Mouse (Mus musculus) heart, postnatal 0 days (tissue): ENCODE measurements around the gene Tmem265. TPM values are rescaled to one million over a fixed set of nuclear protein-coding genes. Genes with fewer than 3 reads are reported as not detected.

Source experiments
- ATAC-seq: fragments of 200-750 bp; cut with Nextera tagmentation; 2 replicates; pipeline ENCODE4 v1.8.0; 2017; ENCODE audit warnings: low read depth, moderate number of reproducible peaks, moderate library complexity; ENCODE audit not compliant: insufficient read depth
- DNase-seq: peaks from one replicate; pipeline ENCODE4 v3.0.0-alpha.2; 2016; ENCODE audit warnings: low spot score
- H3K27ac ChIP-seq: fragments of 300-500 bp; sonication (generic); 2 replicates; pipeline ENCODE4 v1.5.1; 2014; ENCODE audit warnings: low read depth, mild to moderate bottlenecking
- H3K27me3 ChIP-seq: fragments of 300-500 bp; sonication (generic); 2 replicates; pipeline ENCODE4 v1.6.1; 2014; ENCODE audit warnings: low read length, mixed read lengths; ENCODE audit not compliant: control insufficient read depth, insufficient read depth
- H3K36me3 ChIP-seq: fragments of 300-500 bp; sonication (generic); replicated peaks from 2 replicates; pipeline ENCODE4 v1.6.1; 2014; ENCODE audit warnings: low read length, mixed read lengths; ENCODE audit not compliant: control insufficient read depth, insufficient read depth
- H3K4me1 ChIP-seq: fragments of 300-500 bp; sonication (generic); 2 replicates; pipeline ENCODE4 v1.6.1; 2014; ENCODE audit warnings: antibody characterized with exemption; ENCODE audit not compliant: control insufficient read depth, insufficient read depth
- H3K4me2 ChIP-seq: fragments of 300-500 bp; sonication (generic); 2 replicates; pipeline ENCODE4 v1.6.1; 2014; ENCODE audit warnings: low read depth, mild to moderate bottlenecking, low read length, moderate library complexity
- H3K4me3 ChIP-seq: fragments of 300-500 bp; sonication (generic); 2 replicates; pipeline ENCODE4 v1.5.1; 2014; ENCODE audit warnings: low read depth, low read length
- H3K9ac ChIP-seq: fragments of 300-500 bp; sonication (generic); replicated peaks from 2 replicates; pipeline ENCODE4 v1.6.1; 2014; ENCODE audit warnings: low read depth, low read length, mixed read lengths
- H3K9me3 ChIP-seq: fragments of 300-500 bp; sonication (generic); replicated peaks from 2 replicates; pipeline ENCODE4 v1.6.1; 2016; ENCODE audit warnings: low read length; ENCODE audit not compliant: control insufficient read depth
- CTCF ChIP-seq: IDR thresholded peaks from 2 replicates; pipeline ENCODE4 v1.5.1; 2016; ENCODE audit warnings: antibody characterized with exemption, control low read depth, low read depth
- EP300 ChIP-seq: IDR thresholded peaks from 2 replicates; pipeline ENCODE4 v1.6.1; 2016; ENCODE audit warnings: antibody characterized with exemption, low read depth
- WGBS: fragments of 180-500 bp; shearing (Covaris S2); extraction: QIAGEN DNeasy Blood & Tissue Kit; methylation state at CpG from one replicate; pipeline ENCODE4 v1.1.7; 2014; 5-methylcytosine and 5-hydroxymethylcytosine counted together
- polyA plus RNA-seq: library from polyadenylated mRNA; unstranded; fragments of >200 nt; fragmentation: Nextera tagmentation; extraction: Ambion mirVana; gene quantifications from 2 replicates; pipeline ENCODE4 v1.2.1, GENCODE M21; 2015
- total RNA-seq: library from RNA; depleted of rRNA; stranded (reverse); fragments of >200 nt; gene quantifications from 2 replicates; pipeline ENCODE4 v1.2.3, GENCODE M21; 2014; ENCODE audit warnings: low replicate concordance; rRNA removed

The Tmem265 gene
- total RNA-seq = not detected in 2 replicates
- polyA plus RNA-seq = 2.6 and 3.3 TPM in 2 replicates

- 88% methylated on average over 5 of the region's 5 CpGs for WGBS
These were observed at the start of gene Tmem265 for GRCm38 (mm10) chr7:127561340-127561858. TSS of gene Tmem265 (plus strand) at chr7:127561390.

GRCm38 (mm10) chr7:127511808-127512230 is 49.4 kb upstream of the Tmem265 start, which contains the start of gene Srcap:
TSS of gene Srcap (plus strand) at chr7:127511983.
- DNase-seq (peak; percentile 99), ATAC-seq (peak; percentile 97)
- H3K27ac ChIP-seq = peak within 1 kb of the TSS; percentile 98

More at GRCm38 (mm10) chr7:127561340-127561858, at the start of gene Tmem265:
- ATAC-seq = no peak
- H3K4me1 ChIP-seq = 0 out of 2 replicates have a peak, but pooled peaks cover 9% of the 10 kb centered on the region
- H3K4me3 ChIP-seq = no peak within 1 kb of the TSS
- H3K9ac ChIP-seq = no peak within 1 kb of the TSS
- H3K36me3 ChIP-seq = peaks cover 64% of the 10 kb centered on the region
- no peak for TF ChIP-seq EP300
- no peak for TF ChIP-seq CTCF
- H3K27ac ChIP-seq = no peak within 1 kb of the TSS
- no peaks in the 10 kb centered on the region for H3K27me3 ChIP-seq
- no peak for DNase-seq
- H3K4me2 ChIP-seq = no peak within 1 kb of the TSS
- no peaks in the 10 kb centered on the region for H3K9me3 ChIP-seq

GRCm38 (mm10) chr7:127512231-127513015 is 48.8 kb upstream of the Tmem265 start:
- H3K9ac ChIP-seq = peak overlapping the region; percentile 70
- H3K9me3 ChIP-seq = no peaks in the 10 kb centered on the region
- 1% methylated on average over 68 of the region's 93 CpGs for WGBS
- H3K4me2 ChIP-seq = peak overlapping the region; percentile 64
- peak; percentile 88 for ATAC-seq
- peak overlapping the region; percentile 72 for H3K4me3 ChIP-seq
- TF ChIP-seq EP300 (no peak; the same call in 1 of the 2 replicates), CTCF (no peak)
- peaks cover 19% of the 10 kb centered on the region for H3K36me3 ChIP-seq
- peak; percentile 91 for DNase-seq
- peak overlapping the region; percentile 98 for H3K27ac ChIP-seq
- H3K27me3 ChIP-seq = no peaks in the 10 kb centered on the region
- peaks cover 12% of the 10 kb centered on the region for H3K4me1 ChIP-seq

More at GRCm38 (mm10) chr7:127511808-127512230, 49.4 kb upstream of the Tmem265 start, which contains the start of gene Srcap:
- H3K36me3 ChIP-seq = peaks cover 13% of the 10 kb centered on the region
- peak within 1 kb of the TSS; percentile 72 for H3K4me3 ChIP-seq
- peak within 1 kb of the TSS; percentile 64 for H3K4me2 ChIP-seq
- H3K4me1 ChIP-seq = peaks cover 12% of the 10 kb centered on the region
- WGBS = 2% methylated on average over 34 of the region's 37 CpGs
- no peaks in the 10 kb centered on the region for H3K27me3 ChIP-seq
- H3K9me3 ChIP-seq = no peaks in the 10 kb centered on the region
- peak within 1 kb of the TSS; percentile 70 for H3K9ac ChIP-seq
- TF ChIP-seq EP300 (peak; percentile 98), CTCF (no peak)

GRCm38 (mm10) chr7:127513016-127513390 is 48.2 kb upstream of the Tmem265 start:
- H3K9me3 ChIP-seq = no peaks in the 10 kb centered on the region

GRCm38 (mm10) chr7:127513781-127514180 is 47.4 kb upstream of the Tmem265 start:
- TF ChIP-seq CTCF = no peak
- no peak for TF ChIP-seq EP300
- WGBS = 73% methylated on average over 3 of the region's 3 CpGs
- ATAC-seq = no peak
- peaks cover 25% of the 10 kb centered on the region for H3K36me3 ChIP-seq
- H3K4me1 ChIP-seq = peaks cover 12% of the 10 kb centered on the region
- H3K27ac ChIP-seq = peak overlapping the region; percentile 98
- no peaks in the 10 kb centered on the region for H3K9me3 ChIP-seq
- peak overlapping the region; percentile 64; the same call in 1 of the 2 replicates for H3K4me2 ChIP-seq
- no peak overlapping the region for H3K9ac ChIP-seq
- no peaks in the 10 kb centered on the region for H3K27me3 ChIP-seq
- no peak overlapping the region for H3K4me3 ChIP-seq
- no peak for DNase-seq

More at GRCm38 (mm10) chr7:127513016-127513390, 48.2 kb upstream of the Tmem265 start:
- no peak for ATAC-seq
- TF ChIP-seq EP300 (no peak), CTCF (no peak)
- peaks cover 25% of the 10 kb centered on the region for H3K36me3 ChIP-seq
- H3K4me3 ChIP-seq = peak overlapping the region; percentile 72
- peaks cover 12% of the 10 kb centered on the region for H3K4me1 ChIP-seq
- peak overlapping the region; percentile 98 for H3K27ac ChIP-seq
- no peaks in the 10 kb centered on the region for H3K27me3 ChIP-seq
- H3K4me2 ChIP-seq = peak overlapping the region; percentile 64
- H3K9ac ChIP-seq = peak overlapping the region; percentile 70
- WGBS = 39% methylated on average over 8 of the region's 8 CpGs
- DNase-seq = no peak
